Mouse (Mus musculus) mouse embryonic stem cell (cell line): ENCODE measurements around the gene Slc9a9.

ENCODE experiments used
- in situ Hi-C, 2 experiments: fragments of 300-500 bp; cut with MboI; formaldehyde crosslinking; loops; 1 replicate in 1 of 2; 3 replicates in 1 of 2; pipeline ENCODE4 v1.14.3; 2019 to 2020; ENCODE audit warnings: low sequenced_read_pairs in 2 of 2, low pct_unique_long_range_greater_than_20kb in 1 of 2, mixed read lengths in 1 of 2; ENCODE audit not compliant: unreplicated experiment in 1 of 2

Gene Slc9a9

GRCm38 (mm10) chr9:95079951-95080350 lies 410.2 kb downstream of the Slc9a9 start:
- in situ Hi-C loops: no loop called here

DNA sequence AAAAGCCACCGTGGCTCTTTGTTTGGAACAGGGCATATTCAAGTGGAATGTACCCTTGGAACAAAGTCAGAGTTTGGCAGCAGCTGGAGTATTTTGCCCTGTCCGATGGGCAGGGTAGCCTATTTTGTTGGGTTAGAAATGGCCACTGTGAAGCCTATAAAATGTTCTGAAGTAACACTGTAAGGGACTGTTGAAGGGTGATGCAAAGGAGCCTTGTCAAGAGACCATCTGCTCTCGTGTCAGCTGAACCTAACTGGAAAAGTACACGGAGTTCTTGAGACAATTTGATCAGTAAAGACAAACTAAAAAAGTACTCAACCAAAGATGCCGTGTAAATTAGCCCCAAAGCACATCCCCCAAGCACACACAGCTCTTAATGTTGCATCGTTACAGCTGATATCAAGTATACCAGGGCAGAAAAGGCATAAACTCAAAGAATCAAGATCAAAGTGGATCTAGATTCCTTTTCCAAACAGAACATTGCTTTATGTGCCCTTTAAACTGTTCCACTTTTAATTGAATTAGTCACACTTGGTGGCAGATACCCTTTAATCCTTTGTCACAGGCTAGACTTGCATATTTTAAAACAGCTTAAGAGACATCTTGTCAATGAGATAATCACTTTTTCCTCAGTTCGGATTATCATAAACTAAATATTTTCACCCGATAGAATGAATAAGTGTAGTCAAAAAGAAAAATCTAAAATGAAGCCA lies 416.6 kb downstream of the Slc9a9 start:
- in situ Hi-C loops: no loop called here

GRCm38 (mm10) chr9:95088221-95088620 lies 418.5 kb downstream of the Slc9a9 start:
- in situ Hi-C loops: no loop called here

DNA sequence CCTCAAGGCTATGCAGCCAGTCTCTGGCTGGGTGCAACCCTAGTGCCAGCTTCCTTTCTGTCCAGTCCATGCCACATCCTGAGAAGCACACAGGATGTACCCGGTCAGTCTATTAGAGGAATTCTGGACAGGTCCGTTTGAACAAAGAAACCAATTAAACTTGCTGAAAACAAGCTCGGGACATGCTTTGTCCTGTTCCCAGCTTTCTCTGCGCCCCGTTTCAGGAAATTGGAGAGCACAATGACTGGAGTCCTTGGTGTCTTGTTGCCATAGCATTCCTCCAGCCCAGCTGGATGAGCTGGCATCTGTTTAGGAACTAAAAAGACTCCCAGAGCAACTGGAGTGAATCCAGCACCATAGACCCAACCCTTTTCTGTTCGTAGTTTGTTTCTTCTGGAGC lies 419.3 kb downstream of the Slc9a9 start:
- in situ Hi-C loops: no loop called here

DNA sequence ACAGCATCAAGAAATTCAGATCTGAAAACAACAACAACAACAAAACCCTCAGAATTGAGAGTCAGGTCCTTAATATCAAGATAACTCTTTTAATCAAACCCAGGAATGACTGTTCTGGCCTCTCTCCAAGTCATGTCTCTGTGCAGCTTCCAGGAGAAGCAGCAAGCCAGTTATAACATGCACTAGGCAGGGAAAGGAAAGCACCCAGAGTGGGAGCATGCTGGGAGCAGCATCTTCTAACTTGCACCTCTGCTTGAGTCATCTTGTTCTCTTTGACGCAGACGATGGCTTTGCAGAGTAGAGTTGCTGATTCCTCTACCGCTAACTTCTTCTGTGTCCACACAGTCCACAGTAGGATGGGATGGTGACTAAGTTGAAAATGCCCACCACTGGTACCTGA lies 426.8 kb downstream of the Slc9a9 start:
- in situ Hi-C loops: no loop called here

GRCm38 (mm10) chr9:95105768-95106167 lies 436.1 kb downstream of the Slc9a9 start:
- in situ Hi-C loops: no loop called here

DNA sequence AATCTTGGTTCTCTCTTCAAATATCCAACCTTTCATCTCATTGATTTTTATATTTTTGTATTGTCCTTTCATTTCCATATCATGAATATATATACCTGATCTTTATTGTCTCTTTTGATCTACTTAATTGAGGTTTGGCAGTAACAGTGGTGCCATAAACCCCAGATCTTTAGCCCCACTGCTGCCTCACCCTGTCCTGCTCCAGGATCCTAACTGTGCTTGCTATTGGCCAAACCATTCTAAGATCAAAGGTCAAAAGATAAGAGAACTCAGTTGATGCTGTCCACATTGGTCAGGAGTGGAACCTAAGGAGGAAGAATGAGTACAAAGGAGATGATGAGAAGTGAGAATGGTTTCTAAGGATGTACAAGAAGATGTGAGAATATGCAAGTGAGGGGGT lies 440.1 kb downstream of the Slc9a9 start:
- in situ Hi-C loops: no loop called here

- in situ Hi-C loops: no loop called here
These were observed 441.1 kb downstream of the Slc9a9 start for GRCm38 (mm10) chr9:95110768-95111167.

- in situ Hi-C loops: no loop called here
These were observed 442.0 kb downstream of the Slc9a9 start for GRCm38 (mm10) chr9:95111732-95112131.

- in situ Hi-C loops: no loop called here
These were observed 443.7 kb downstream of the Slc9a9 start for GRCm38 (mm10) chr9:95113157-95114135.

- in situ Hi-C loops: no loop called here
These were observed 450.4 kb downstream of the Slc9a9 start for GRCm38 (mm10) chr9:95120062-95120461.

- in situ Hi-C loops: no loop called here
These were observed 451.6 kb downstream of the Slc9a9 start for GRCm38 (mm10) chr9:95121151-95121835.

DNA sequence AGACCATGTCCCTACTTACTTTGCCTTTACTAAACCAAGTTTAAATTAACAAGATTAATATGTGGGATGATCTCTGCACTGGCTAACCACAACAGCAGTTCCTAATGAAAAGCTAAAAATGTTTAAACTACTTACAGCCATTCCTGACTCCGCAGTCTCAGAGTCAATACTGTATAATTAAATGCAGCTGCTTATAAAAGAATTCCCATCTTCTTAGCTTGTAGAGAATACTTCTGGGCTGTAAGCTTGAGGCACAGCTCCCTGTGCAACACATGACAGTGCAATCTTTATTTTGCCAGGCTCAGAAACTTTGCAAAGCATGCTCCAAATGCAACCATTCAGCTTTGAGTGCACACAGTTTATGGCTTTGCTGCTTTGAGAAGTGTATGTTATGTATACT lies 456.0 kb downstream of the Slc9a9 start:
- in situ Hi-C loops: no loop called here

DNA sequence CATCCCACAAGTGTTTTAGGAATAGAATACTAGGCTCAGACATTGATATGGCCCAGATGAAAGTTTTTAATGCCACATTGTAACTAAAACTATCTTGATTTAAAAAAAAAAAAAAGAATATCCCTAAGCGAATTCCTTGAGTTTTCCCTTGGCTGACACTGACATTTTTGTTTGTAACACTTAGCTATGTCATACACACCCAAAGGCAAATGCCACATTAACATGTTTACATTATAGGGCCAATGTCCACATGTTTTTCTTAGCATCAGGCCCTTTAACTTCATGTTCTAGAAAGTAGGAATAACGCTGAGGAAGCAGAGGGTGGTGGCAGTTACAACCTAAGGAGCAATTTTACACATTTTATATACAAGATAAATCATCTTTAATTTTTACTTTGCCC lies 458.1 kb downstream of the Slc9a9 start:
- in situ Hi-C loops: no loop called here

GRCm38 (mm10) chr9:95149206-95149729 lies 479.6 kb downstream of the Slc9a9 start:
- in situ Hi-C loops: no loop called here

- in situ Hi-C loops: no loop called here
These were observed 480.4 kb downstream of the Slc9a9 start for GRCm38 (mm10) chr9:95150096-95150495.

DNA sequence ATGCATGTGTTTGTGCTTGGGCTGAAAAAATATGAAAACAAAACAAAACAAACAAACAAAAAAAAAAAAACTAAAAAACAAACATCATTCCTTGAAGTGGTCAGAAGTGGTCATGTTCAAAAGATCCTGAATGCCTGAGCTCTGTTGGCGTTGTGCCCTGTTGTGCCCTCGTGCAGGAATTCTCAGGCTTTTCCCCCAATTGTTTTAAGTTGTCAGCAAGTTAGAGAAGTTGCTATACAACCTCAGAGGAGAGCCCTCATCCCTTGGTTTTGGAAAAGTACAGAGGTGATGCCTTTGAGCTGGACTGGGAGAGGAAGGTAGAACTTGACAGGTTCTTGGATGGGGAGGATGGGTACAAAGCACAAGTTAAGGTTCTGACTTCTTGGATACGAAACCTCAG lies 480.9 kb downstream of the Slc9a9 start:
- in situ Hi-C loops: no loop called here

- in situ Hi-C loops: no loop called here
These were observed 481.3 kb downstream of the Slc9a9 start for GRCm38 (mm10) chr9:95150998-95151397.

GRCm38 (mm10) chr9:95151746-95152145 lies 482.0 kb downstream of the Slc9a9 start:
- in situ Hi-C loops: no loop called here
